Mouse (Mus musculus) cerebellum, adult 2 months (tissue): ENCODE results near the gene Limk1. TPM values are rescaled to one million over a fixed set of nuclear protein-coding genes. Genes with fewer than 3 reads are reported as not detected.

Experiments
- DNase-seq, 2 experiments: peaks; one replicate each; pipeline ENCODE4 v3.0.0; 2021
- H3K27ac ChIP-seq: fragments of 200-500 bp; 2 replicates; pipeline ENCODE4 v1.5.1; 2012; ENCODE audit warnings: low read length, control low read depth, inconsistent platforms; ENCODE audit not compliant: insufficient read depth
- H3K27me3 ChIP-seq: fragments of 200-500 bp; 2 replicates; pipeline ENCODE4 v1.6.1; 2012; ENCODE audit warnings: inconsistent platforms, mild to moderate bottlenecking, low read length, moderate library complexity; ENCODE audit not compliant: control insufficient read depth, insufficient read depth
- H3K4me1 ChIP-seq: fragments of 200-500 bp; 2 replicates; pipeline ENCODE4 v1.6.1; 2011; ENCODE audit warnings: low read length; ENCODE audit not compliant: control insufficient read depth, insufficient read depth
- H3K4me3 ChIP-seq: fragments of 200-500 bp; replicated peaks from 2 replicates; pipeline ENCODE3; 2011; ENCODE audit warnings: mild to moderate bottlenecking, low read depth, low read length, control low read depth; ENCODE audit not compliant: insufficient read depth
- CTCF ChIP-seq: fragments of 200-500 bp; IDR thresholded peaks from 2 replicates; pipeline ENCODE4 v1.5.1; 2011; ENCODE audit warnings: low read depth, mild to moderate bottlenecking, control low read depth, low read length, moderate library complexity, borderline replicate concordance; ENCODE audit not compliant: insufficient read depth
- POLR2A ChIP-seq: fragments of 200-500 bp; IDR thresholded peaks from 2 replicates; pipeline ENCODE4 v1.6.1; 2011; ENCODE audit warnings: low read length, control low read depth, borderline replicate concordance; ENCODE audit not compliant: insufficient read depth
- WGBS: fragments of 180-500 bp; shearing (Covaris S2); methylation state at CpG from one replicate; pipeline ENCODE4 v1.1.7; 2018; 5-methylcytosine and 5-hydroxymethylcytosine counted together
- polyA plus RNA-seq: library from polyadenylated mRNA; depleted of rRNA; stranded (reverse); fragments of >200 nt; gene quantifications from 2 replicates; pipeline ENCODE4 v1.2.3, GENCODE M21; 2012; rRNA removed

The Limk1 gene
- polyA plus RNA-seq, 1 experiment = 99.2 TPM

GRCm38 (mm10) chr5:134607121-134607520 lies 81.3 kb downstream of the Limk1 start:
- H3K4me1 ChIP-seq = no peaks in the 10 kb centered on the region
- no peak for DNase-seq
- H3K27me3 ChIP-seq = no peaks in the 10 kb centered on the region
- no peak overlapping the region for H3K27ac ChIP-seq
- 67% methylated on average over 5 of the region's 5 CpGs for WGBS
- H3K4me3 ChIP-seq = no peak overlapping the region
- TF ChIP-seq POLR2A (no peak), CTCF (no peak)

GRCm38 (mm10) chr5:134606314-134606713 lies 82.1 kb downstream of the Limk1 start:
- no peak for TF ChIP-seq POLR2A
- no peak; the same call in 1 of the 2 replicates for TF ChIP-seq CTCF
- no peak overlapping the region for H3K4me3 ChIP-seq
- DNase-seq = no peak
- H3K27me3 ChIP-seq = no peaks in the 10 kb centered on the region
- no peaks in the 10 kb centered on the region for H3K4me1 ChIP-seq
- no peak overlapping the region for H3K27ac ChIP-seq

Other genes starting within 250 kb of the Limk1 start
- gene Gtf2ird1, start 231.9 kb downstream of the Limk1 start, polyA plus RNA-seq = 47.0 and 47.6 TPM in 2 replicates
- gene Clip2, start 136.2 kb downstream of the Limk1 start, polyA plus RNA-seq = 54.2 and 59.1 TPM in 2 replicates
- 0.05 TPM in 1 of 2 replicates, not detected in the other for gene Syna, start 128.4 kb downstream of the Limk1 start, polyA plus RNA-seq
- gene Rfc2, start 107.2 kb downstream of the Limk1 start, polyA plus RNA-seq = 113 and 116 TPM in 2 replicates
- 2.1 and 3.0 TPM in 2 replicates for gene Lat2, start 73.6 kb downstream of the Limk1 start, polyA plus RNA-seq
- gene Eif4h, start 49.1 kb downstream of the Limk1 start, polyA plus RNA-seq = 371 and 379 TPM in 2 replicates
- 7.5 and 8.1 TPM in 2 replicates for gene Eln, start 58.7 kb upstream of the Limk1 start, polyA plus RNA-seq
- not detected in 2 replicates for gene Tmem270, start 218.1 kb upstream of the Limk1 start, polyA plus RNA-seq
- gene Cldn13, start 226.9 kb upstream of the Limk1 start, polyA plus RNA-seq = not detected in 2 replicates
- gene Mettl27, start 243.8 kb upstream of the Limk1 start, polyA plus RNA-seq = 9.5 and 10.9 TPM in 2 replicates